Mouse (Mus musculus): ENCODE results near the gene Il15ra.

The Il15ra gene

DNA sequence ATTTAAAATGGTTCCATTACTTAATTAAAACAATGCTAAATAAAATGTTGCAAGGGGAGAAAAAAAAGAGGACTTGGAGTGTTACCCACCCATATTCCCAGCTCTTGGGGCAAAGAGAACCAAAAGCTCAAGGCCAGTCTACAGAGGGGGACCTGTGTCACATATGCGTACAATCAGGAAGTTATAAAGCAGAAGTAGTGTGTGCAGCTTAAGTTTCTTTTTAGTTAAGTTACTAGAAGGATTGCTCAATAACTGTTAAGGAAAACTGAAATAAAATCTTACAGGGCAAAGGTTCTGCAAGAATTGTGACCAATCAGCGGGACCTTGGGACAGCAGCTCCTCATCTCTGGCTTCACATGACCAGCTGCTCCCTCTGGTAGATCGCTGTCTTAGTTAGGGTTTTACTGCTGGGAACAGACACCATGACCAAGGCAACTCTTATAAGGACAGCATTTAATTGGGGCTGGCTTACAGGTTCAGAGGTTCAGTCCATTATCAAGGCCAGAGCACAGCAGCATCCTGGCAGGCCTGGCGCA is 34.5 kb downstream of the Il15ra start:
- Histone ChIP-seq H3K9me3 (ENCODE audit: low read length) (no peaks in the 10 kb centered on the region), H3K27me3 (ENCODE audit: insufficient read depth, low read length) (no peaks in the 10 kb centered on the region), H3K4me1 (replicated peaks; ENCODE audit: low read depth, low read length) (0 out of 2 replicates have a peak, but pooled peaks cover 5% of the 10 kb centered on the region), H3K36me3 (ENCODE audit: insufficient read depth, low read length) (peaks cover 41% of the 10 kb centered on the region), H3K4me3 (replicated peaks; ENCODE audit: low read length) (no peak overlapping the region)
- no peak for TF ChIP-seq NANOG (IDR thresholded peaks at IDR 0.05; ENCODE audit: borderline replicate concordance, low read length)
- TF ChIP-seq POU5F1 (IDR thresholded peaks at IDR 0.05; ENCODE audit: borderline replicate concordance, low read length) = no peak
- TF ChIP-seq CTCF (conservative IDR thresholded peaks at IDR 0.05; ENCODE audit: low read length) = no peak

- Histone ChIP-seq H3K4me3 (replicated peaks; ENCODE audit: low read length) (no peak overlapping the region), H3K27me3 (ENCODE audit: insufficient read depth, low read length) (no peaks in the 10 kb centered on the region), H3K9me3 (ENCODE audit: low read length) (no peaks in the 10 kb centered on the region), H3K4me1 (replicated peaks; ENCODE audit: low read depth, low read length) (0 out of 2 replicates have a peak, but pooled peaks cover 6% of the 10 kb centered on the region), H3K36me3 (ENCODE audit: insufficient read depth, low read length) (peaks cover 99% of the 10 kb centered on the region)
- TF ChIP-seq CTCF (conservative IDR thresholded peaks at IDR 0.05; ENCODE audit: low read length) (no peak), POU5F1 (IDR thresholded peaks at IDR 0.05; ENCODE audit: borderline replicate concordance, low read length) (no peak), NANOG (IDR thresholded peaks at IDR 0.05; ENCODE audit: borderline replicate concordance, low read length) (no peak)
These were observed 57.5 kb downstream of the Il15ra start for GRCm38 (mm10) chr2:11762541-11762940.

- TF ChIP-seq POU5F1 (IDR thresholded peaks at IDR 0.05; ENCODE audit: borderline replicate concordance, low read length) = no peak
- Histone ChIP-seq H3K4me1 (replicated peaks; ENCODE audit: low read depth, low read length) (0 out of 2 replicates have a peak, but pooled peaks cover 6% of the 10 kb centered on the region), H3K4me3 (replicated peaks; ENCODE audit: low read length) (no peak overlapping the region), H3K9me3 (ENCODE audit: low read length) (no peaks in the 10 kb centered on the region), H3K36me3 (ENCODE audit: insufficient read depth, low read length) (peaks cover 86% of the 10 kb centered on the region), H3K27me3 (ENCODE audit: insufficient read depth, low read length) (no peaks in the 10 kb centered on the region)
These were observed 60.6 kb downstream of the Il15ra start for GRCm38 (mm10) chr2:11765694-11766093.

- no peaks in the 10 kb centered on the region for H3K9me3 ChIP-seq (ENCODE audit: low read length)
- no peaks in the 10 kb centered on the region for H3K27me3 ChIP-seq (ENCODE audit: insufficient read depth, low read length)
- H3K36me3 ChIP-seq (ENCODE audit: insufficient read depth, low read length) = peaks cover 76% of the 10 kb centered on the region
- H3K4me3 ChIP-seq (replicated peaks; ENCODE audit: low read length) = no peak overlapping the region
- 0 out of 2 replicates have a peak, but pooled peaks cover 6% of the 10 kb centered on the region for H3K4me1 ChIP-seq (replicated peaks; ENCODE audit: low read depth, low read length)
- TF ChIP-seq NANOG (IDR thresholded peaks at IDR 0.05; ENCODE audit: borderline replicate concordance, low read length) (peak; percentile 64; the same call in 1 of the 2 replicates), POU5F1 (IDR thresholded peaks at IDR 0.05; ENCODE audit: borderline replicate concordance, low read length) (no peak), CTCF (conservative IDR thresholded peaks at IDR 0.05; ENCODE audit: low read length) (no peak)
These were observed 61.5 kb downstream of the Il15ra start for GRCm38 (mm10) chr2:11766485-11767160.

DNA sequence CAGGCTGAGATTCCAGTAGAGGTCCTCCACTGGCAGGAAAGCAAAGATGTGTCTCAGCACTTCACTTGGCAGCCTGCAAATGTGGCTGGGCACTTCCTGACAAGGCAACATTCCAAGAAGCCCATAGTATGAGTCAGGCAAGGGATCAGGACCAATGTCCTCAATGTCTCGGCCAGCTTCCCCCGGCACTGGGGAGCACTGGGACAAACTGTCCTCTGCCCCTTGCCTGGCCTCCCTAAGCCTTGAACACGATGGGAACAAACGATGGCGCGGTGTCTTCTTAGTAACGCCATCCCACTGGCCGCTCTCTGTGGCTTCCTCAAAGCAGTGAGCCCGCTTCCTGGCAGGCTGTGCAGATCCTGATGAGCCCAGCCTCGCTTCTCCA is 62.1 kb downstream of the Il15ra start:
- Histone ChIP-seq H3K9me3 (ENCODE audit: low read length) (no peaks in the 10 kb centered on the region), H3K4me1 (replicated peaks; ENCODE audit: low read depth, low read length) (0 out of 2 replicates have a peak, but pooled peaks cover 6% of the 10 kb centered on the region), H3K27me3 (ENCODE audit: insufficient read depth, low read length) (no peaks in the 10 kb centered on the region), H3K4me3 (replicated peaks; ENCODE audit: low read length) (no peak overlapping the region), H3K36me3 (ENCODE audit: insufficient read depth, low read length) (peaks cover 71% of the 10 kb centered on the region)
- TF ChIP-seq POU5F1 (IDR thresholded peaks at IDR 0.05; ENCODE audit: borderline replicate concordance, low read length) (no peak), NANOG (IDR thresholded peaks at IDR 0.05; ENCODE audit: borderline replicate concordance, low read length) (no peak), CTCF (conservative IDR thresholded peaks at IDR 0.05; ENCODE audit: low read length) (no peak)

- no peak for TF ChIP-seq POU5F1 (IDR thresholded peaks at IDR 0.05; ENCODE audit: borderline replicate concordance, low read length)
- TF ChIP-seq CTCF (conservative IDR thresholded peaks at IDR 0.05; ENCODE audit: low read length) = no peak
- no peak for TF ChIP-seq NANOG (IDR thresholded peaks at IDR 0.05; ENCODE audit: borderline replicate concordance, low read length)
- Histone ChIP-seq H3K9me3 (ENCODE audit: low read length) (no peaks in the 10 kb centered on the region), H3K4me1 (replicated peaks; ENCODE audit: low read depth, low read length) (peaks cover 18% of the 10 kb centered on the region), H3K27me3 (ENCODE audit: insufficient read depth, low read length) (no peaks in the 10 kb centered on the region), H3K4me3 (replicated peaks; ENCODE audit: low read length) (no peak overlapping the region), H3K36me3 (ENCODE audit: insufficient read depth, low read length) (peaks cover 25% of the 10 kb centered on the region)
These were observed 66.6 kb downstream of the Il15ra start for GRCm38 (mm10) chr2:11771701-11772100.

GRCm38 (mm10) chr2:11772401-11772800 is 67.3 kb downstream of the Il15ra start:
- H3K27me3 ChIP-seq (ENCODE audit: insufficient read depth, low read length) = no peaks in the 10 kb centered on the region
- no peak overlapping the region for H3K4me3 ChIP-seq (replicated peaks; ENCODE audit: low read length)
- peaks cover 18% of the 10 kb centered on the region for H3K36me3 ChIP-seq (ENCODE audit: insufficient read depth, low read length)
- TF ChIP-seq NANOG (IDR thresholded peaks at IDR 0.05; ENCODE audit: borderline replicate concordance, low read length) (no peak), POU5F1 (IDR thresholded peaks at IDR 0.05; ENCODE audit: borderline replicate concordance, low read length) (no peak), CTCF (conservative IDR thresholded peaks at IDR 0.05; ENCODE audit: low read length) (no peak)
- H3K4me1 ChIP-seq (replicated peaks; ENCODE audit: low read depth, low read length) = peaks cover 14% of the 10 kb centered on the region
- H3K9me3 ChIP-seq (ENCODE audit: low read length) = no peaks in the 10 kb centered on the region

GRCm38 (mm10) chr2:11774426-11774825 is 69.3 kb downstream of the Il15ra start:
- Histone ChIP-seq H3K4me1 (replicated peaks; ENCODE audit: low read depth, low read length) (peaks cover 21% of the 10 kb centered on the region), H3K4me3 (replicated peaks; ENCODE audit: low read length) (no peak overlapping the region), H3K36me3 (ENCODE audit: insufficient read depth, low read length) (peaks cover 5% of the 10 kb centered on the region), H3K27me3 (ENCODE audit: insufficient read depth, low read length) (no peaks in the 10 kb centered on the region), H3K9me3 (ENCODE audit: low read length) (no peaks in the 10 kb centered on the region)
- TF ChIP-seq POU5F1 (IDR thresholded peaks at IDR 0.05; ENCODE audit: borderline replicate concordance, low read length) = no peak
- no peak for TF ChIP-seq CTCF (conservative IDR thresholded peaks at IDR 0.05; ENCODE audit: low read length)
- no peak for TF ChIP-seq NANOG (IDR thresholded peaks at IDR 0.05; ENCODE audit: borderline replicate concordance, low read length)
